Mouse (Mus musculus): ENCODE data around the gene Cox8c. TPM values are rescaled to one million over a fixed set of nuclear protein-coding genes. Genes with fewer than 3 reads are reported as not detected.
A peak's percentile ranks its signal among the peaks of the same experiment; 100 is the strongest.

The Cox8c gene
- total RNA-seq, 2 experiments from 2014 or later = not detected

DNA sequence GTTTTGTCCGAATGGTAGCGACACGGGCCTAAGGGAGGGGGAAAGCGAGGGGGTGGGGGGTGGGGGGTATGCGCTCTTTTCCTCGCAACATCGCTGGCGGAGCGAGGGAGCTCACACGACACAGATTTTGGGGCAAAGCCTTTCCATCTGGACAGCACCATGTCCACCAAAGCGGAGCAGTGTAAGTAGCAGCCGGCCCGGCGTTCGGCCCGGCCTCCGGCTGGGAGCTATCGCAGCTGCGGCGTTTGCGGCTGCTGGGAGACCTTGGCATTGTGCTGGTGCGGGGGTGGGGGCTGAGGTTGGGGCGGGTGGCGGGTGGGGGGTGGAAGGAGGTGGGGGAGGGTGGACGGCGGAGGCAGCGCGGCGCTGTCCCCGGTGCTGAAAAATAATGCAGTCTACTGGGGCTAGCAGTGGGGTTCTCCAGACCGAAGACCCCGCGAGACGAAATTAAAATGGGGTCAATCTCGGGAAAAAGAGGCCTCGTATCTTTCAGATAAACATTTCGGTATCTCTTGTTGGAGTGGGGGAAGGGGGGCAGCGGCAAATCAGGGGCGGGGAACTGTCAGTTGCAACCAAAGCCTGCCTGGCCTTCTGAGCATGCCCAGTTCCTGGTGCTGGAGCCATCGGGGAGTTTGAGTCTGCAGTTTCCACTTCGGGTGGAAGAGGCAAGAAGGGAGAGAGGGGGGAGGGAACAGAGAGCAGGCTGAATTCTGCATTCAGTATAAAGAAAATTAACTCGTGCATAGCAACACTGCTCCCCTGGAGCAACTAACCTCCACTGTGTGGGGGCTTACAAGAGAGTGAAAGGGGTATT is 50.5 kb downstream of the Cox8c start:
- intact Hi-C loops (cut with DNase I; ENCODE audit: low total_unique reads) = no loop called here
- DNase-seq = peak; percentile 61

Other genes with a start within 250 kb of the Cox8c start
- gene Itpk1, start 194.4 kb upstream of the Cox8c start, total RNA-seq (2021) = 1 to 10 TPM; 6.4 to 8.4 TPM
- 1 to 10 TPM; 4.7 to 4.8 TPM for gene Moap1, start 155.7 kb upstream of the Cox8c start, total RNA-seq (2021)
- gene Tmem251, start 155.6 kb upstream of the Cox8c start, total RNA-seq (2021) = 1 to 10 TPM; 2.0 to 2.3 TPM
- gene Gm28051, start 141.6 kb upstream of the Cox8c start, total RNA-seq (2021) = not detected
- 1 to 10 TPM; 7.2 to 7.6 TPM for gene Gon7, start 141.5 kb upstream of the Cox8c start, total RNA-seq (2021)
- 10 to 100 TPM; 13.9 to 14.5 TPM for gene Ubr7, start 141.3 kb upstream of the Cox8c start, total RNA-seq (2021)
- gene Gm20604, start 140.6 kb upstream of the Cox8c start, total RNA-seq (2021) = 1 to 10 TPM; 3.0 to 3.1 TPM
- gene Btbd7, start 20.8 kb upstream of the Cox8c start, total RNA-seq (2021) = 10 to 100 TPM; 17.0 to 17.6 TPM
- gene Unc79, start 49.5 kb downstream of the Cox8c start, total RNA-seq (2021) = under 1 TPM; 0.07 to 0.10 TPM

Data from gastrocnemius, postnatal 14 days (tissue).